Mouse (Mus musculus) heart, adult 2 months (tissue): ENCODE measurements around the gene Sptlc2. TPM values are rescaled to one million over a fixed set of nuclear protein-coding genes. Genes with fewer than 3 reads are reported as not detected.

Source experiments
- DNase-seq, 2 experiments: peaks; one replicate each; pipeline ENCODE4 v3.0.0; 2021
- H3K27ac ChIP-seq: fragments of 200-600 bp; 2 replicates; pipeline ENCODE4 v1.8.1; 2022
- H3K27me3 ChIP-seq: fragments of 200-500 bp; 2 replicates; pipeline ENCODE4 v1.6.1; 2012; ENCODE audit warnings: mild to moderate bottlenecking, low read length, inconsistent platforms, mixed read lengths; ENCODE audit not compliant: control insufficient read depth, insufficient read depth
- H3K36me3 ChIP-seq: fragments of 200-500 bp; 2 replicates; pipeline ENCODE4 v1.6.1; 2012; ENCODE audit warnings: low read length, inconsistent platforms; ENCODE audit not compliant: control insufficient read depth, insufficient read depth
- H3K4me1 ChIP-seq: fragments of 200-500 bp; 2 replicates; pipeline ENCODE4 v1.6.1; 2011; ENCODE audit warnings: low read length; ENCODE audit not compliant: control insufficient read depth, insufficient read depth
- H3K4me3 ChIP-seq: fragments of 200-600 bp; 2 replicates; pipeline ENCODE4 v1.8.1; 2022
- H3K79me2 ChIP-seq: fragments of 200-500 bp; replicated peaks from 2 replicates; pipeline ENCODE4 v1.6.1; 2012; ENCODE audit warnings: mild to moderate bottlenecking, inconsistent platforms, low read length, moderate library complexity, mixed read lengths; ENCODE audit not compliant: control insufficient read depth, insufficient read depth
- H3K9ac ChIP-seq: fragments of 200-500 bp; 2 replicates; pipeline ENCODE4 v1.6.1; 2012; ENCODE audit warnings: low read depth, mild to moderate bottlenecking, control low read depth, inconsistent platforms, low read length, mixed read lengths
- CTCF ChIP-seq: fragments of 200-600 bp; IDR thresholded peaks from 2 replicates; pipeline ENCODE4 v1.8.1; 2022; ENCODE audit warnings: antibody characterized with exemption, mild to moderate bottlenecking, moderate library complexity
- EP300 ChIP-seq: fragments of 200-500 bp; IDR thresholded peaks from 2 replicates; pipeline ENCODE4 v1.6.1; 2011; ENCODE audit warnings: low read depth, low read length, control low read depth; ENCODE audit not compliant: insufficient read depth
- POLR2A ChIP-seq: fragments of 200-500 bp; IDR thresholded peaks from 2 replicates; pipeline ENCODE4 v1.6.1; 2011; ENCODE audit warnings: mild to moderate bottlenecking, low read depth, low read length, control low read depth; ENCODE audit not compliant: insufficient read depth
- WGBS: fragments of 180-500 bp; shearing (Covaris S2); methylation state at CpG from one replicate; pipeline ENCODE4 v1.1.7; 2018; 5-methylcytosine and 5-hydroxymethylcytosine counted together
- intact Hi-C: fragments of 180-260 bp; cut with DNase I; formaldehyde crosslinking; loops from one replicate; pipeline ENCODE4 v1.15.1; 2025
- polyA plus RNA-seq: library from polyadenylated mRNA; depleted of rRNA; stranded (reverse); fragments of >200 nt; gene quantifications from 2 replicates; pipeline ENCODE4 v1.2.3, GENCODE M21; 2012
- total RNA-seq, 2 experiments: library from RNA; stranded (reverse); gene quantifications; 2 replicates each; pipeline ENCODE4 v1.2.3; 2021

Gene Sptlc2
- total and polyA plus RNA-seq, 3 experiments: 5.0 to 23.1 (median 21.1) TPM

DNA sequence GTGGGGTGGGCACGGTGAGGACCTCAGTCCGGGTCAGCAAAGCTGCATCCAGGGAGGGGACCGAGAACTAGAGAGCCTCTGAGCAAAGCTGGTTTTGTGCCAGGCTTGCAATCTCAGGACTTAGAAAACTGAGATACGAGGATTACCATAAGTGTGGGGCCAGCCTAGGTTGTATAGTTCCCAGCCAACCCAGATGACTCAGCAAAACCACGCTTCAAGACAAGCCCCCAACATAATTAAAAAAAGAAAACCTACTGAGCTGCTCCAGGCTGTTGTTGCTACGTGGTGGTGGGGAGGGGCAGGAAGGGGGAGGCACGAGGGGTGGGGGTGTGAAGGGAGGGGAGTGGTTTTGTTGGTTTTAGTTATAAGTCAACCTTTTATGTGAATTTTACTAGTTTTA lies 22.8 kb upstream of the Sptlc2 start:
- no peak for DNase-seq
- no peaks in the 10 kb centered on the region for H3K79me2 ChIP-seq
- WGBS: 11% methylated on average over 7 of the region's 7 CpGs
- H3K36me3 ChIP-seq: no peaks in the 10 kb centered on the region
- intact Hi-C loops: loop anchor here (5.0 kb wide), 1 partner anchor 144 kb away; the partner anchor contains the start of genes Ahsa1 and Vipas39
- no peaks in the 10 kb centered on the region for H3K27me3 ChIP-seq
- H3K27ac ChIP-seq: no peak overlapping the region
- no peak overlapping the region for H3K9ac ChIP-seq
- no peak for TF ChIP-seq EP300
- no peak for TF ChIP-seq POLR2A
- TF ChIP-seq CTCF: no peak
- H3K4me1 ChIP-seq: peaks cover 5% of the 10 kb centered on the region
- no peak overlapping the region for H3K4me3 ChIP-seq

DNA sequence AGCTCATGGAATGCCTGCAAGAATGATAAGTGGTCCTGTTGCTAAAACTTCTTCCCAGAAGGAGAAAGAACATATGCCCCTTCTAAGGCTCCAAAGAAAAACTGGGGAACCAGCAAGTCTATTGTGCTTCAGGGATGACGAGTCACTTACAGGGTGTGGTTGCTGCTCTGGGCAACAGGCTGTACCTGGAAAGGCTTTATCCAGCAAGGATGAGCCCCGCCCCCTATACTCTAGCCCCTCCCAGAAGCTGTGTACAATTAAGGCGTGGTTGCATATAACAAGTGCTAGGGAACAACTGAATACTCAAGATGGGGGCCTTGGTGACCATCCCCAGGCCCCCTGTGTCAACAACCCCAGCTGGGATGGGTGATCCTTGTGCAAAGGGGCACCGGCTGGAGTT lies 21.0 kb upstream of the Sptlc2 start:
- no peak for DNase-seq
- Histone ChIP-seq H3K79me2 (no peaks in the 10 kb centered on the region), H3K27me3 (no peaks in the 10 kb centered on the region), H3K4me3 (no peak overlapping the region), H3K36me3 (no peaks in the 10 kb centered on the region), H3K4me1 (peaks cover 5% of the 10 kb centered on the region), H3K9ac (no peak overlapping the region), H3K27ac (no peak overlapping the region)
- WGBS: 83% methylated on average over 4 of the region's 4 CpGs
- intact Hi-C loops: no loop called here
- TF ChIP-seq EP300: no peak
- TF ChIP-seq POLR2A: no peak
- TF ChIP-seq CTCF: no peak

DNA sequence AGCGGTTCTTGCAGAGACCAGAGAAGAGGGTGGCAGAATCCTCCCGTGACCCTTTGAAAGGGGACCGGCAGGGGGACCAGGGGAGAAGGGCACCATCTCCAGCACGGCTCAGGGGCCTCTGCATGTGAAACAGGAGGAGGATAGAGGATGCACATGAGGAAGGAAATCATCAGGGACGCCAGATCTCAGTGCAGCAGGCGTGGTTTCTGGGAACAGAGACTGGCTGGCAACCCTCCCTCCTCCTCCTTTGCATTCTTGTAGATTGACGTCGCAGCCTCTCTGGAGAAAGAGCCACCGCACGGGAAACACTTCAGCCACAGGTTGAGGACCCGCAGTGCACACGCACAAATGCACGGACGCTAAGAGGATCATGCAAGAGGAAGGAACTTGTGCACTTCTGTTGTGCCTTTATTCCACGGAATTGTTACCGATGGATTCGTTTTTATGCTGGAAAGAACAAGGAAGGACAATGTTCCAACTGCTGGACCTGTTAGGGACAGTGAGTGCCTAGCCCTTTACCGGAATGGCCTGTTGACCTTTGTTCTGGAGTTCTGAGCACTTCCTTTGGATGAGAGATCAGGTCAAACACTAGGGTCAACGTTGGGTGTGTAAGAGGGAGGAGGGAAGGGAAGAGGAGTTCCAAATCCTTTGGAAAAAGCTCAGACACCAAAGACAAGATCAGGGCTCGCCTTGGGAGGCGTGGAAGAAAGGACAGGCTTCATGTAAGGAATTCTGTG lies 19.9 kb upstream of the Sptlc2 start:
- no peaks in the 10 kb centered on the region for H3K79me2 ChIP-seq
- DNase-seq: peak; percentile 70 to 74
- peak overlapping the region; percentile 9 for H3K4me3 ChIP-seq
- no peaks in the 10 kb centered on the region for H3K36me3 ChIP-seq
- WGBS: 8% methylated on average over 21 of the region's 21 CpGs
- no peaks in the 10 kb centered on the region for H3K27me3 ChIP-seq
- TF ChIP-seq EP300 (no peak), POLR2A (peak; percentile 57), CTCF (no peak)
- intact Hi-C loops: loop anchor here (2.0 kb wide), 1 partner anchor 19 kb away; the partner anchor contains the start of gene Sptlc2
- no peak overlapping the region; the same call in 1 of the 2 replicates for H3K9ac ChIP-seq
- peaks cover 5% of the 10 kb centered on the region for H3K4me1 ChIP-seq
- H3K27ac ChIP-seq: peak overlapping the region; percentile 70

DNA sequence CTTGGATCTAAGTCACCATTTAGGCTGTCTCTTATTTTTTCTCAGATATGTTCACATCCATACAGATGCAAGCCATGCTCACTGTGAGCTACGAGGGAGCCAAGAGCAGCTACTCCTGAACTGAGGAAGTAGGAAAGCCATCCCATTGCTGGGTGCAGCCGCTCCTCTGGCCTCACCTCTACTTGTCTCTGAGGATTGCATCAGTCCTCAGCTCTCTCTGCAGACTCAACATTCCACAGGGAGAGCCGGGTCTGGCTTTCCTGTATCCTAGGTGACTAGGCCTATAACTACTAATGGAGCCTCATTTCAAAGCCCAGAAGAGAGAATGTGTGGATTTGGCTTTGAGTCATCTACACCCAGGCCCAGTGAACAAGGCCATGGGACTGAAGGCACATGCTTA lies 17.6 kb upstream of the Sptlc2 start:
- TF ChIP-seq CTCF (no peak), EP300 (no peak), POLR2A (no peak)
- H3K79me2 ChIP-seq: no peaks in the 10 kb centered on the region
- peaks cover 5% of the 10 kb centered on the region for H3K4me1 ChIP-seq
- no peaks in the 10 kb centered on the region for H3K36me3 ChIP-seq
- no peak for DNase-seq
- H3K27ac ChIP-seq: no peak overlapping the region
- H3K27me3 ChIP-seq: no peaks in the 10 kb centered on the region
- WGBS: 70% methylated on average over 3 of the region's 3 CpGs
- no peak overlapping the region for H3K9ac ChIP-seq
- intact Hi-C loops: loop anchor here (2.0 kb wide), 1 partner anchor 17 kb away; the partner anchor contains the start of gene Sptlc2
- no peak overlapping the region for H3K4me3 ChIP-seq

DNA sequence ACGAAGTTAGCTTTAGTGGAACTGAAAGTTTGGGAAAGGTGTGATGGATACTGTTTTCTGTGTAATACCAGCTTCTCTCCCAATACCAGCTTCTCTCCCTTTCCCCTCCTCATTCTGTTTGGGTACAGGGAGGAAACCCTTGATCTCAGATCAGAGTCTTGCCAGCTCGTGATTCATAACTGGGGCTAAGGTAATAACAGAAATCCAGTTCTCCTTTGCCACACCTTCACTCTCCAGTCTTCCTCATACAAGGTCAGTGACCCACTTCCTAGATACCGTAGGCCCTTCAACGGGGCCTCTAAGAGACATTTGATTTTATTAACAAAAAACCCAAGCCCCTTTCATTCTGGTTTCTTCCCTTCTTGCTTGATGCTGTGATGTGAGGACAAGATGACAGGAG lies 17.0 kb upstream of the Sptlc2 start:
- H3K79me2 ChIP-seq: no peaks in the 10 kb centered on the region
- no peaks in the 10 kb centered on the region for H3K36me3 ChIP-seq
- H3K27ac ChIP-seq: no peak overlapping the region
- H3K4me1 ChIP-seq: peaks cover 5% of the 10 kb centered on the region
- no peak for DNase-seq
- H3K9ac ChIP-seq: no peak overlapping the region
- 87% methylated on average over 4 of the region's 4 CpGs for WGBS
- no peaks in the 10 kb centered on the region for H3K27me3 ChIP-seq
- H3K4me3 ChIP-seq: no peak overlapping the region
- TF ChIP-seq EP300: no peak
- no peak for TF ChIP-seq POLR2A
- no peak for TF ChIP-seq CTCF
- intact Hi-C loops: no loop called here

DNA sequence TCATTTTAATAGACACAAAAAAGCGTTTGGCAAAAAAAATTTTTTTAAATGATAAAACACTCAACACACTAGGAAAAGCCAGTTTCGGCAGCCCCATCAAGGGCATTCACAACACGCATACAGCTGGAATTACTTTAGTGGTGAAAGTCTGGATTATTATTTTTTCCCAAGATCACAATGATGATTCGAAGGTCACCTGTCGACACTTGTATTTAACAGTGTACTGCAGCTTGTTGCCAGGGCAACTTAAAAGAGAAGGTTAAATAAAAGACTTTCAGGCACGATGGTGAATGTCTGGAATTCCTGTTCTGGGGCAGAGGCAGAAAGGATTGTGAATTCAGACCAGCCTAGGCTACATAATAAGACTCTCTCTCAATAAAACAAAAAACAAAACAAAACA lies 13.7 kb upstream of the Sptlc2 start:
- no peak overlapping the region for H3K4me3 ChIP-seq
- WGBS: 50% methylated on average over 6 of the region's 6 CpGs
- no peak for TF ChIP-seq POLR2A
- TF ChIP-seq CTCF: no peak
- no peak for TF ChIP-seq EP300
- H3K36me3 ChIP-seq: no peaks in the 10 kb centered on the region
- intact Hi-C loops: no loop called here
- no peaks in the 10 kb centered on the region for H3K27me3 ChIP-seq
- no peaks in the 10 kb centered on the region for H3K4me1 ChIP-seq
- H3K9ac ChIP-seq: no peak overlapping the region
- no peaks in the 10 kb centered on the region for H3K79me2 ChIP-seq
- no peak for DNase-seq
- no peak overlapping the region for H3K27ac ChIP-seq
